Mouse (Mus musculus) right cerebral cortex, postnatal 25 days (tissue): ENCODE results near the gene Rec8.

ENCODE experiments used
- DNase-seq: peaks from one replicate; pipeline ENCODE4 v3.0.0; 2022

The Rec8 gene

DNA sequence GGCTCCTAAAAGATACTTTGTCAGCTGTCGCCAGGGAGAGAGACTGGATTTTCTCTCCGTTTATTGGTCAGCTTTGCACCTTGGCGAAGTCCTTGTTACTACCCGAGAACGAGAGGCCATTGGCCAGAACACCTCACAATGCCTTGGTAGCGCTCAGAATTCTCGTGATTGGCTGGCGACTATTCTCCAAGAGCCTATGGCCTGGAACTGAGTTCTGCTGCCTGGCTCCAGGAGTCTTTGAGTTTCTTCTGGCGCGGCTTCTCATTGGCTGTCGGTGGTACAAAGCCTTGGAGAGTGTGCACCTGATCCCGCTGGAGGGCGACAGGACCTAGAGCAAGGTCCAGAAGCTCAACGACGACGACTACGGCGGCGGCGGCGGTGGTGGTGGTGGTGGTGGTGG, at the start of gene Rec8:
Rec8 (plus strand) TSS at position 216 of the 400 bp plus-strand sequence.
- DNase-seq: no peak

DNA sequence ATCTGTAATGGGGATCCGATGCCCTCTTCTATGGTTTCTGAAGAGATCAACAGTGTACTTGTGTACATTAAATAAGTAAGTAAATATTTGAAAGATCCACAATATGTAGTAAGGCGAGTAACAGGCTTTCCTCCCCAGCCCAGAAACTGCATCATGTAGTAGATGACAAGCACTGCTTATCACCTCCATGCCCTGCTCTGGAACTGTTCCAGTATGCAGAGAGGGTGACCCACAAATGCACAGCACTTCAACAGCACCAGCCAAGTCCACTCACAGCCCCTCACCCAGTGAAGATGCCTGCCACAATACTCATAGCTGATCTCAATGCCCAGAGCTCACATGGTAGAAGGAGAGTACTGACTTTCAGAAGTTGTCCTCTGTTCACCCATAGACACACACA, 47.2 kb upstream of the Rec8 start:
- no peak for DNase-seq

DNA sequence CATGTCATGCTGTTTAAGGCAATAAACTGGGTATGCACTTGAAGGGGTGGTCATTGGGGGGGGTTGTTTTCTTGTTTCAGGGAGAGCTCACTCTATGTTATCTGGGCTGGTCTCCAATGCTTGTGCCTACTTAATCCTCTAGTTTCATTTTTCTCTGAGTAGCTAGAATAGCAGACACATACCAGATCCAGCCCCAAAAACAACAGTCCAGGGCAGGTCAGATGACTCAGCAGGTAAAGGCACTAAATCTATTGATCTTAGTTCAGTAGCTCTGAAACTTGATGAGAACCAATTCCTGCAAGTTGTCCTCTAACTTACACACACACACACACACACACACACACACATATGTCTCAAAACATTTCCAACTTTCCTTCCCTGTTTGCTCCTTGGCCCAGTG, 46.1 kb upstream of the Rec8 start:
- DNase-seq: no peak

DNA sequence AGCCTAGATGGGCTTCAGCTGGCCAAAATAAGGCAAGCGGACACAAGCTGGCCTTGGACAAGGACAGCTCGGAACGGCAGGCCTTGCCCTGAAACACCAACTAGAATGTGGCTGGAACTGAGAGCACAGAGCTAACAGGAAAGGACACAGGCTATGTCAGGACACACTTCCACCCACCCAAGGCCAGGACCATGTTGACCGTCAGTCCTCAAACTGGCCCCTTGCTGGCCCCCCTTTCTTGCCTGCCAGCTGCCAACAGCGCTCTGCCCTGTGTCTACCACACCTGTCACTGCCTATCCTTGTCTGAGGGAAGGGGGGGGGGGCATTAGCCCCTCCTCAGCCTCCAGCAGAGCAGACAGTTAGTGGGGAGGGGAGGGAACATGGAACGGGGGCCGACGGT, 42.5 kb upstream of the Rec8 start, which contains the start of gene Fitm1:
Fitm1 (plus strand) TSS at position 316 of the 400 bp plus-strand sequence.
- DNase-seq: no peak

DNA sequence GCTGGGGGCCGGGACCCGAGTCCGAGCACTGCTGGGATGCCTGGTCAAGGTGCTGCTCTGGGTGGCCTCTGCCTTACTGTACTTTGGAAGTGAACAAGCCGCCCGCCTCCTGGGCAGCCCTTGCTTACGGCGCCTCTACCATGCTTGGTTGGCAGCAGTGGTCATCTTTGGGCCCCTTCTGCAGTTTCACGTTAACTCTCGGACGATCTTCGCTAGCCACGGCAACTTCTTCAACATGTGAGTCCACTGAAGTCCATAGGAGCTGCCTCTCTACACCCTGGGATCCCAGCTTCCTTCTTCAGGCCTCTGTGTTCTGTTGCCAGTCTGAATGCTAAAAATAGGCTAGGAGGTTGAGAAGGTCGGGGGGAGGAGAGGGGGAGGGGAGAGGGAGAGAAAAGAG, 42.1 kb upstream of the Rec8 start:
- DNase-seq: no peak

DNA sequence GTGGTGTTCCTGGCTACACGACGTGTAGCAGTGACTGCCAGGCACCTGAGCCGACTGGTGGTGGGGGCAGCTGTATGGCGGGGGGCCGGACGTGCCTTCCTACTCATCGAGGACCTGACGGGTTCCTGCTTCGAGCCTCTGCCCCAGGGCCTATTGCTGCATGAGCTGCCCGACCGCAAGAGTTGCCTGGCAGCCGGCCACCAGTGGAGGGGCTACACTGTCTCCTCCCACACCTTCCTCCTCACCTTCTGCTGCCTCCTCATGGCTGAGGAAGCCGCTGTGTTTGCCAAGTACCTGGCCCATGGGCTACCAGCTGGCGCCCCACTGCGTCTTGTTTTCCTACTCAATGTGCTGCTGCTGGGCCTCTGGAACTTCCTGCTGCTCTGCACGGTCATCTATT, 41.5 kb upstream of the Rec8 start:
- no peak for DNase-seq

DNA sequence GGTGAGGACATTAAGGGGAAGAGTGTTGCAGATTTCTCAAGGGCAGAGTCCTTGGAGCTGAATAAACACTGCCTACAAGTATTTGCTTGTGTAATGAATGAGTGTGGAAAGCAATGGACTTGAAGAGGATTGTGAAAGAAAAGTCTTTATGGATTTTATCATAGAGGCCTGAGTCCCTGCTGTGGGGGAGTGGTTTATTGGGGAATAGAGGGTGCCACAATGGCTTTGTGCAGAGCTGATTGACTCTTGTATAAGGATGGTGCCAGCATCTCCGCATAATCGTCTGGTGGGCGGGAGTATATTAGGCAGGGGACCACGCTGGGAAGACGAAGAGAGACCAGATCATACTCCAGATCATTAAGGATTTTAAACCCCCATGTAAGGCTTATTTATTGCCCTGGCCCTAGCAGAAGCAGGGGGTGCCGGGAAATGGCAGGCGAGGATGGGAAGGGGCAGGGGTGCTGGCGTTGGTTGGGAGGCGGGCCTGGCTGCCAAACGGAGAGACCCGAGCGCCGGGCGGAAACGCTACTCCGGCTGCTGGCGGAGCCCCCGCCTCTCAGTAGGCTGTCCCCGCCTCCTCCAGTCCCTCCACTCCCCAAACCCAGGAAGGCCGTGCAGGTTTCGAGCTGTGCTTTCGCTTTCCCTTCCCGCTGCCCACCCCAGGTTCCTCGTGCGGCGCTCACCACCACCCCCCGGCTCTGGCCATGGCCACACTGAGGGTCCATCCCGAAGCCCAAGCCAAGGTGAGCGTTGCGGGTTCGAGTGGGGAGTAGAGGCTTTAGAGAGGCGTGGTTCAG, 39.8 kb upstream of the Rec8 start, which contains the start of gene Psme1:
Psme1 (plus strand) TSS at position 253 of the 797 bp plus-strand sequence.
- peak; percentile 77 for DNase-seq

DNA sequence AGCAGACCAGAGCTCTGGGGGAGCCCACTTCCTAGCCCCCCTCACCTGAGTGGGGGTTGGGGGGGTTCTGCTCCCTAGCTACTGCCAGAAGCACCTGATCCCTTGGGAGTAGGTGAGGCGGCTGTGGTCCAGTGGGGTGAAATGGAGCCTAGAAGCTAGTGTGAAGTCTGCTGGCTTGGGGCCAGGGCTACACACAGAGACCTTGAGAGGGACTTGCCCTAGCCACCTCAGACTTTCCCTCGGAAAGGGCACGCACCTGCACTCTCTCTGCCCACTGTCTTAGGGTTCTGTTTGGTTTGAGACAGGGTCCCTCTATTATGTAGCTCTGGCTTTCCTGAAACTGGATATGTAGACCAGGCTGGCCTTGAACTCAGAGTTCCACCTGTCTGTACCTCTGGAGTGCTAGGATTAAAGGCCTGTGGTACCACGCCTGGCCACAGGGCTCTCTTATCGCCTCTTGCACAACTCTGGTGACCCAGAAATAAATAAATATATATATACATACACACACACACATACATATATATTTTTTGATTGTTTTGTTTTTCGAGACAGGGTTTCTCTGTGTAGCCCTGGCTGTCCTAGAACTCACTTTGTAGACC, 39.1 kb upstream of the Rec8 start:
- no peak for DNase-seq

DNA sequence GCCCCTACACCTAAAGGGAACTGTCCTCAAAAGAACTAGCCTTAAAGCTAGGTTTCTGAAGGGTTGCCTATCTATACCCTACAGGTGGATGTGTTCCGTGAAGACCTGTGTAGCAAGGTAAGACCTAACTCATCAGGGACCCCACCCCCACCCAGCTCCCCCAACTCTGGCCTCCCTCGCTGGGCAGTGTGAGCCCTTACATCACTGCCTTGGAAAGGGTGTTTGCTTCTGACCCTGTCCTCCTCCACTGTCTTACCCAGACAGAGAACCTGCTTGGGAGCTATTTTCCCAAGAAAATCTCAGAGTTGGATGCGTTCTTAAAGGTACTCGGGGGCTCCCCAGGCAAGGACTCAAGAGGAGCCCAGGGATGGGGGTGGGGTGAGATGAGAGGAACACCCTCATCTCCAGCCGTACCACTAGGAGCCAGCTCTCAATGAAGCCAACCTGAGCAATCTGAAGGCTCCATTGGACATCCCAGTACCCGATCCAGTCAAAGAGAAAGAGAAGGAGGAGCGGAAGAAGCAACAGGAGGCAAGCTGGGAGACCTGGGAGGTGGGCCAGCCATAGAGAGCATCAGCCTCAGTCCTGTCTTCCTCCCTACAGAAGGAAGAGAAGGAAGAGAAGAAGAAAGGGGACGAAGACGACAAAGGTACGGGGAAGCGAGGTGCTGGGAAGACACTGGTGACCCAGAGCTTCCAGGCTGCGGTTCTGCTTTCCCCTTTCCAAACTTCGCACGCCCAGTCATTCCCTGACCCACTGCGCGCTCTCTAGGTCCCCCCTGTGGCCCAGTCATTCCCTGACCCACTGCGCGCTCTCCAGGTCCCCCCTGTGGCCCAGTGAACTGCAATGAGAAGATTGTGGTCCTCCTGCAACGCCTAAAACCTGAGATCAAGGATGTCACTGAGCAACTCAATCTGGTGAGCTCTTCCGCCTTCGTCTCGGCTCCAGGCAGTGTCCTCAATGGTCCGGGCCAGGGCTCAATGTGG, 38.0 kb upstream of the Rec8 start:
- no peak for DNase-seq

DNA sequence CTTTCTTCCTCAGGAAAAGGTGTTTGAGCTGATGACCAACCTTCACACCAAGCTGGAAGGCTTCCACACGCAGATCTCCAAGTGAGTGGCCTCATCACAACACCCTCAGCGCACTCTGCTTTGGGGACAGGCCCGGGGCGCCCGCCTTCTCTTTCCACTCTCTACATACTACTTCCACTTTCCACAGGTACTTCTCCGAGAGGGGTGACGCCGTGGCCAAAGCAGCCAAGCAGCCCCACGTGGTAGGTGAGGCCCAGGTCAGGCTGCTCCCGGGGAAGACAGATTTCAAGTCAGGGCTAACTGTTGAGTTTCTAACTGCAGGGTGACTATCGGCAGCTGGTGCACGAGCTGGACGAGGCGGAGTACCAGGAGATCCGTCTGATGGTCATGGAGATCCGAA, 37.1 kb upstream of the Rec8 start:
- DNase-seq: no peak

DNA sequence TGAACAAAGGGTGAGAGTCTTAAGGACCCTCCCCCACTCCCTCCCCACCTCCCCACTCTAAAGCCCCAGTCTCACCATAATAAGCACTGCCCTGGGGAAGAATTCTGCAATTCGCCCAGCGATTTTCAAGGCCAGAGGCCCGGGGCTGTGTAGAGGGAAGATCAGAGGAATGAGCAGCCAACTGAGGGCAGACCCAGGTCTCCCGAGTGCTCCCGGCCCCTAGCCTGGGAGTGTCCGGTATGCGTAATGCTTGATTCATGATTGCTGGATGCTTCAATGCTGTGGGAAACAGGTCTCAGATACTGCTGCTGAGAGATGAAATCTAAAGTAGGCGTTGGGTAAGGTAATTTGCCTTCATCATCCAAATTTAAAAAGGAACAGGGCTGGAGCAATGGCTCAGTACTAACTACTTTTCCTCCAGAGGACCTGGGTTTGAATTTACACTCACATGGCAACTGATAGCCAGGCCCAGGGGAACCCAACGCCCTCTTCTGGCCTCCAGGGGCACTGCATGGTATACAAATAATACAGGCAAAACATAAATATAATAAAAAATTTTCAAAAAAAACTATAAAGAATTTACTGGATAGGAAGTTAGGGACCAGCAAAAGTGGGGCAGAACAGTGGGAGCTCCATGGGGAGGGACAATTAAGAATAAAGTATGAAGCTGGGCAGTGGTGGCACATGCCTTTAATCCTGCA, 35.7 kb upstream of the Rec8 start:
- no peak for DNase-seq

DNA sequence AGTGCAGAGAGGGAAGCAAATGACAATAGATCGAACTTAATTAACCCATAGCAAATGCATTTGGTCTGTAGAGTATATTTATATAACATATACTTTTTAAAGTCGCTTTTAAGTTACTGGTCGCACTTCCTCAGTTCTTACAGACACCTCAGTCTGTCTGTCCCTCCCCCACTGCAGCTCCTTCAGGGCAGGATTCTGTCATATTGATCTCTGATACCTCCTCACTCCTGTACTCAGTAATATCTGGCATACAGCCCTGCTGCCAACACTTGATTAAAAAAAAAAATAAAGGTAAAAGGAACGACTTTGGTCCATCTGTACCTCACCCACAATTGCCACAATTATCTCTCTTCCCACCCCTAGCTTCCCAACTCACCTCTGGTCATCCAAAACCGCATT, 33.5 kb upstream of the Rec8 start:
- no peak for DNase-seq

DNA sequence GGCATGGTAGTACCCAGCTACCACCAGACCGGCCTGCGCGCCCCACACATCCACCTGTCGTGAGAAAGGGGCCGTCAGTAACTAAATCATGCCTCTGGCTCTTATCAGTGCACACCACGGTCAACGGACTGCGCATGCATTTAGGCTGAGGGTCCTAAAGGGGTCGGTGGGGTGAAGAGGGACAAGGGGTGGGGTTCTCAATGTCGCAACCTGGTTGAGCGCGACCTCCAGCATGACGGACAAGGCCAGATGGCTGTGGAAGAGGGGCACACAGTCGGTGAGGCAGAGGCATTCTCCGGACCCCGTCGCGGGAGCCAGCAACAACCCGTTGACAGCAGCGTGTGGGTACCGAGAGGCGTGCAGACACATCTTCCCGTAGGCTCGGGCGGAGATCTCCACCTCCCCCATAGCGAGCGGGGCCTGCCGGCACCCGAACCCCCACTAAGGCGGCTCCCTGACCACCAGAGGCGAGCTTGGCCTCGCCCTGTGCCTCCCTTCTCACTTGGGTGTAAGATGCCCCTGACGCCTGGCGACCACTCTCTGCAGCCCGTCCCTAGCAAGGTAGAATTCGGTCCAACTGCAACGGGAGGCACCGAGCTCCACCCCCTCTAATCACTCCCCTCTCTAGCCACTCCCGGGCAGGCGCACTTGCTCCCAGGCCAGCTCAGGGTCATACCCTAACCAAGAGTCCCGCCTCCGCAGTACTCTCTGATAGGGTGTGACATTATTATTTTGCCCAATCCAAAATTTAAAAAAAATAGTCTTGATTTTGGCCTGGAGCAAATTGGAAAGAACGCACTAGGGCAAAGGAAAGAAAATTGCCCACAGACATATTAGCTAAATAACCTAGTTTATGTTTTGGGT, 32.9 kb upstream of the Rec8 start, which contains the start of gene Emc9:
Emc9 (minus strand) TSS at position 601 of the 864 bp plus-strand sequence.
- peak; percentile 69 for DNase-seq

DNA sequence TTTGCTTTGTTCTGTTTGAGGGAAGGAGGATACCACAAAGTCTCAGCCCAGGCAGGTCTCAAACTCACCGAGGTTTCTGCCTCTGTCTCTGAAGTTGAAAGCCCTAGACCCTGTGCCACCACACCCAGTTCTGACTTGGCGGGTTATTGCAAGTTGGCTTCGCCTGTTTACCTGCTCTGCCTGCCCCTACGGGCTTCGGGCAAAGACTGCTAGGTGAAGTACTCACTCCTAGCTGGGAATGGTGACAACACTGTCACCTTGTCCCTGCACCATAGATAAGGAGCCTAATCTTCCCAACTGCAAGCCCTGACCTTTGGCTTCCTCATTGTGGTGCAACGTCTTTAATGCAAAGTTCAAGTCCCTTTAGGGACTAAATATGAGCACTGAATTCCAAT, 32.3 kb upstream of the Rec8 start:
- no peak for DNase-seq

DNA sequence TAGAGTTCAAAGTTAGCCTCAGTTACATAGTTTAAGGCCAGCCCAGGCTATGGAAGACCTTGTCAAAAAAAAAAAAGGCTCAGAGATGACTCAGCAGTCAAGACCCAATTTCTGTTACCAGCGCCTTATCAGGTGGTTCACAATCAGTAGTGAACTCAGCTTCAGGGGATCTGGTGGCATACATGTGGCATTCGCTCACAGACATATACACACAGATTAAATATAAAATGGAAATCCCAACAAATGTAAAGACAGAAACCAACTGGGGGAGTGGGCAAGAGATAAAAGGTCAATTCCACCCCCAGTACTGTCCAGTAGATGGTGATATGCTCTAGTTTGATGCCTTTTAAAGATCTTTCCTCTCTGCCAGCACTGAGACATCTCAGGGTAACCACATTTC, 31.7 kb upstream of the Rec8 start:
- no peak for DNase-seq

DNA sequence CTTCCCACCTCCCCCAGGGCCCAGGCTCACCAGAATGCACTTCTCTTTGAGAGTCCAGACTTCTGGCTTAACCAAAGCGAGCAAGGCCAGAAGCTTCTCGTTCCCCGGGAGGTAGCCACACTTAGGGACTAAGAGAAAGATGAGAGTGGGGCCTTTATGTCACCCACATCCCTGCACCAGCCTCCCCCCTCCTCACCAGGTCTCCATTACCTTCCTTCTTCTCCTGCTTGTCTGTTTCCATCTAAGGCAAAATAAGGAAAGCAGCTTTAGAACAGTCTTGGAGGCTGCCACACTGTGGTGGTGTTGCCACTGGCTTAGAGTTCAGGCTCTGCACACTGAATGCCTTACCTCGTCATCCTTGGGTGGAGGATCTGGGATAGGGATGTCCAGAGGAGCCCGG, 28.6 kb upstream of the Rec8 start:
- no peak for DNase-seq

DNA sequence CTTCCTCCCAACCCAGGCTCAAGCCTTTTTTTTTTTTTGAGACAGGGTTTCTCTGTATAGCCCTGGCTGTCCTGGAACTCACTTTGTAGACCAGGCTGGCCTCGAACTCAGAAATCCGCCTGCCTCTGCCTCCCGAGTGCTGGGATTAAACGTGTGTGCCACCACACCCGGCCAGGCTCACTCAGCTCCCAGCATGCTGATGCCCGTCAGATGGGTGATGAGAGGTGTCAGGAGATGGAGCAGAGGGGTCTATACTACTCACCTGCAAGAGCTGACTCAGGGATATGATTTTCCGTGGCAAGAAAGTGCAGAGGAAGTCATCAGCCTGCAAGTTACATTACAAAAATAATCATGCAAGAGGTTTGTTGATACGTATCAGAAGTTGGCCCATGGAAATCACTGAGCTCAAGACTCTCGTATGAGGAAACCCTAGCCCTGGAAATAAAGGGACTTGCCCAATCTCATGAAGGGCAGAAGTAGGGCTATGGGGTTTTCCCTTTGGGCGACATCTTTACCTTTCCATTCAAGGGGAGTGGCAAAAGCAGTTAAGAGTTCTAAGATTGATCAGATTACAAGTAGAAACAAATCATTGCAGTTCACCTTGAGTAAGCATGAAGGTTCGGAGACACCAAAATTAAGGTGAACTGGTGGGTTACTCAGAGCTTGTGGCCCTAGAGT, 27.9 kb upstream of the Rec8 start:
- no peak for DNase-seq

DNA sequence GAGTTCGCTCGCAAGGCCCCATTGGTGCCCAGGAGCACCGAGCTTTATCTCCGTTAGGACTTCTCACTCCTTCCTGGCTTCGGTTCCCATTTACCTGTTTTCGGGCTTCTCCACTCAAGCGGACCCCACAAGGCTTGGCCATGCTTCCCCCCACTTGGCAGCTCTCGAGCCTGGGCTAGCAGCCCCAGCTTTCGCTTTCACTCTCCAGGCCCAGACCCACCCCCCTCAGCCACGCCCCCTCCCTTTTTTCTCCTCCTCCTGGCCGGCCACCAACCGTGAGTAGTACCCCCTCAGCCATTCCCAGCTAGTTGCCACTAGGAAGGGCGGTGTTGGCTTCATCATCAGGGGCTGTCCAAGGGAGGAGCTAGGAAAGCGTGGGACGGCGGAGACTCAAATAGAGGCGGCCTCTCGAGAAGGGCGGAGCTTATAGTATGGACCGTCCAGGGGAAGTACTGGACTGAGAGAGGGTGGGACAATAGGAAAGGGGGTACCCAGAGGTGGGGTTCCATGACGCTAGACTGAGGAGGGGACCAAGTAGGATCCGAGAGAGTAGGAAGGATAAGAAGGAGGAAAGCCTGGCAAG, 27.0 kb upstream of the Rec8 start, which contains the start of gene Psme2:
Psme2 (minus strand) TSS at position 366 of the 583 bp plus-strand sequence.
- peak; percentile 89 for DNase-seq

DNA sequence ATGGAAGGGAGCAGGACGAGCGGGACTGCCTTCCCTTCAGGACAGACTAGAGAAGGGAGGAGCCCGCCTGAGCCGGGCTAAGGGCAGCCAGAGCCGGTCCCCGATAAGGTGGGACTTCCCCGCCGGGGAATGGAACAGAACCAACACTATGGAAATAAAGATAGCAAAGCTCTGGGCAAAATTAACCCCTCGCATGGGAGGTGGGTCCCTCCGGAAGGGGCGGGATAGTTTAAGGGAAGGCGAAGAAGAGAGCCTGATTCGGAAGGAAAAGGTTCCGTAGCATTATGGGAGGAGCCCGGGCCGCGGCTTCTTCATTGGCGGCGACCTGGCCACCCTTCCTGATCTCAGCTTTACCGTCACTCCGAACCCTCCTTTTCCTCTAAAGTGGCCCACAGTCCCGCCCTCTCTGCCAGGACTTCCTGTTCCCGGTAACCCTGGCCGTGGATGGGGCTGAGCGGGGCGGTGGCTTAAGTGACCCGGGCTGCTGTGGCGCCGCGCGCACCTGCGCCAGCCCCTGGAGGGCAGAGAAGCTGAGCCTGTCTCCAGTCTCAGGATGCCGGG, 26.4 kb upstream of the Rec8 start, which contains the start of gene Rnf31:
Rnf31 (plus strand) TSS at position 378 of the 561 bp plus-strand sequence.
- peak; percentile 92 for DNase-seq

DNA sequence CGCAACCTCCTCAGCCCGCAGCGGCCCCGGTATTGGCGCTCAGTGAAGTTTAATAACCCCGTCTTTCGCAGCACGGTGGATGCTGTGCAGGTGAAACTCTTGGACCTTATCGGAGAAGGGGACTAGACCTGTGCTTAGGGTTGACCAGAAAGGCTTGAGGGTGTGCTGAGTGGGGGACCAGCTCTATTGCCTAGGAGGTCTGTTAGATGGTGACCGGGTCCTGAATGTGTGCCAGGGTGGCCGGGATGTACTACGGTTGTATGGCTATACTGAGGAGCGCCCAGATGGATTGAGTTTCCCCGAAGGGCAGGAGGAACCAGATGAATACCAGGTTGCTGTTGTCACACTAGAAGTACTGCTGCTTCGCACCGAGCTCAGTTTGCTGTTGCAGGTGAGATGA, 25.6 kb upstream of the Rec8 start:
- DNase-seq: no peak
